ENCODE assay signal across 12 mouse cellular contexts in genomic region chr17:50775247-50775646, GRCm38 (mm10).
DNase-seq lines count a peak whose midpoint lies in the region; TF ChIP-seq lines count a peak whose summit lies in the region.
"Had no signal": no experiment of that assay in that cellular context is flagged by ENCODE, and none has a peak within 500 bp of the region (broad histone marks: within the 10 kb centered on the region; RNA-seq: fewer than 3 reads in every experiment).

No protein-coding gene starts in this region.

- in situ Hi-C loops in CH12.LX (cut with MboI; ENCODE audit: low pct_ligation_motif_present, low pct_unique_long_range_greater_than_20kb, low sequenced_read_pairs), result loop anchor here (25.0 kb wide), 2 partner anchors 438 to 838 kb away; no protein-coding TSS in a partner anchor

- H3K9me3 ChIP-seq in CH12.LX (replicated peaks; ENCODE audit: low read length), result no peaks in the 10 kb centered on the region
- H3K9me3 ChIP-seq: intestine, embryonic 15.5 days; limb, embryonic 12.5 days; neural tube, embryonic 13.5 days had no signal

- H3K27ac ChIP-seq in layer of hippocampus, adult 2 months, result no peak overlapping the region
- H3K27ac ChIP-seq in CH12.LX (ENCODE audit: insufficient read depth, low read depth), result no peak overlapping the region
- H3K27ac ChIP-seq: intestine, embryonic 15.5 days; limb, embryonic 12.5 days; neural tube, embryonic 13.5 days had no signal

- H3K4me2 ChIP-seq in CH12.LX (ENCODE audit: insufficient read depth, low read depth, poor library complexity, severe bottlenecking), result no peak overlapping the region
- H3K4me2 ChIP-seq: intestine, embryonic 15.5 days; limb, embryonic 12.5 days; neural tube, embryonic 13.5 days had no signal

- peaks cover 2 to 14% of the 10 kb centered on the region in 2 experiments; a peak in 2 of 4 replicates for H3K4me1 ChIP-seq in CH12.LX (ENCODE audit: control insufficient read depth in 1 of 2, insufficient read depth in 2 of 2)
- H3K4me1 ChIP-seq: intestine, embryonic 15.5 days; limb, embryonic 12.5 days; neural tube, embryonic 13.5 days had no signal

- H3K27me3 ChIP-seq in CH12.LX (replicated peaks), result no peaks in the 10 kb centered on the region
- H3K27me3 ChIP-seq: intestine, embryonic 15.5 days; limb, embryonic 12.5 days; neural tube, embryonic 13.5 days had no signal

- dilution Hi-C loops in CH12.LX (cut with MboI; ENCODE audit: extremely low pct_ligation_motif_present, extremely low pct_unique_long_range_greater_than_20kb, low sequenced_read_pairs), result no loop called here

- no peak for TF ChIP-seq EP300 in CH12.LX (IDR thresholded peaks at IDR 0.05; ENCODE audit: low read length)

- TF ChIP-seq POLR2A in CH12.LX (IDR thresholded peaks at IDR 0.05; ENCODE audit: low read depth, low read length), result no peak
- TF ChIP-seq POLR2A in brain, embryonic 14.5 days (IDR thresholded peaks at IDR 0.05; ENCODE audit: borderline replicate concordance, extremely low read depth, insufficient read depth, insufficient read length, poor library complexity, severe bottlenecking), result no peak

- TF ChIP-seq CTCF in layer of hippocampus, adult 2 months (conservative IDR thresholded peaks at IDR 0.05), result peak; percentile 73
- peak in 1 of 2 experiments; percentile 34; a peak in 2 of 4 replicates for TF ChIP-seq CTCF in CH12.LX (conservative IDR thresholded peaks at IDR 0.05 in 1 of 2, IDR thresholded peaks at IDR 0.05 in 1 of 2; ENCODE audit: low read depth in 2 of 2, low read length in 2 of 2)
- TF ChIP-seq CTCF in brain, embryonic 14.5 days (IDR thresholded peaks at IDR 0.05; ENCODE audit: borderline replicate concordance, extremely low read depth, insufficient read depth, insufficient read length), result no peak

- DNase-seq in frontal cortex, postnatal 36 days (ENCODE audit: low spot score in 2 of 2), result peak; percentile 28 to 44
- DNase-seq in frontal cortex, postnatal 25 days (ENCODE audit: low spot score in 2 of 2), result no peak
- DNase-seq in layer of hippocampus, adult 2 months (ENCODE audit: low spot score in 2 of 2), result peak; percentile 52 to 55
- DNase-seq in layer of hippocampus, adult 8-10 months (ENCODE audit: low spot score in 2 of 2), result no peak
- DNase-seq in CH12.LX (ENCODE audit: extremely low read depth), result no peak
- peak; percentile 45 for DNase-seq in brain, embryonic 14.5 days (ENCODE audit: low read depth)
- no peak for DNase-seq in kidney, adult 18-20 months
- DNase-seq: thymus, postnatal 14 days had no signal

- TF ChIP-seq RAD21 in CH12.LX (IDR thresholded peaks at IDR 0.05; ENCODE audit: low read depth, low read length), result peak; percentile 32

- H3K9ac ChIP-seq in CH12.LX (ENCODE audit: insufficient read depth, low read depth), result no peak overlapping the region
- H3K9ac ChIP-seq: intestine, embryonic 15.5 days; limb, embryonic 12.5 days; neural tube, embryonic 13.5 days had no signal

- H3K36me3 ChIP-seq in CH12.LX (replicated peaks in 1 of 2; ENCODE audit: control insufficient read depth in 1 of 2, insufficient read depth in 1 of 2, low read length in 1 of 2), result peaks cover 0 to 9% of the 10 kb centered on the region in 2 experiments
- H3K36me3 ChIP-seq: intestine, embryonic 15.5 days; limb, embryonic 12.5 days; neural tube, embryonic 13.5 days had no signal

- no peak overlapping the region for H3K4me3 ChIP-seq in layer of hippocampus, adult 2 months
- no peak overlapping the region for H3K4me3 ChIP-seq in CH12.LX (replicated peaks in 1 of 3; ENCODE audit: low read depth in 2 of 3, low read length in 2 of 3, poor library complexity in 1 of 3)
- H3K4me3 ChIP-seq: erythroblast, embryonic 14.5 days; intestine, embryonic 15.5 days; limb, embryonic 12.5 days; neural tube, embryonic 13.5 days had no signal

- H3K79me2 ChIP-seq in CH12.LX (replicated peaks; ENCODE audit: control insufficient read depth, extremely low read depth, insufficient read depth, poor library complexity, severe bottlenecking), result no peaks in the 10 kb centered on the region

TF ChIP-seq in CH12.LX, 34 proteins besides CTCF, POLR2A, EP300 and RAD21:
- TF ChIP-seq ZNF384 (IDR thresholded peaks at IDR 0.05; ENCODE audit: low read depth, low read length) (no peak), SMC3 (IDR thresholded peaks at IDR 0.05; ENCODE audit: low read depth, low read length) (peak; percentile 23)

Comparison
In these comparisons a context has a peak if more than half of its experiments do, and no peak if none do; other contexts are left out.
1. DNase-seq: peak in frontal cortex, postnatal 36 days (2 of 2), layer of hippocampus, adult 2 months (2 of 2) and brain, embryonic 14.5 days (single experiment); none in frontal cortex, postnatal 25 days (0 of 2), layer of hippocampus, adult 8-10 months (0 of 2), CH12.LX (single experiment) and kidney, adult 18-20 months (single experiment).